Mouse (Mus musculus) megakaryocyte progenitor cell, adult 5-6 weeks (primary cell): ENCODE results near the gene Arnt2. TPM values are rescaled to one million over a fixed set of nuclear protein-coding genes. Genes with fewer than 3 reads are reported as not detected.

Experiments
- ATAC-seq: replicated peaks from 2 replicates; pipeline ENCODE4 v1.8.0; 2016; ENCODE audit warnings: mild to moderate bottlenecking, moderate TSS enrichment, inconsistent platforms; ENCODE audit not compliant: poor library complexity
- total RNA-seq, 2 experiments: library from RNA; stranded (forward) in 1 of 2; stranded (reverse) in 1 of 2; fragments of 157-497, 149-512 nt in 1 of 2; fragments of 200-1000 nt in 1 of 2; gene quantifications; 2 replicates each; pipeline versions ENCODE4 v1.2.3 to v1.2.4; 2015 to 2017

Arnt2 gene
- total RNA-seq (2015) (not detected in 2 replicates), total RNA-seq (2017) (not detected in 2 replicates)

DNA sequence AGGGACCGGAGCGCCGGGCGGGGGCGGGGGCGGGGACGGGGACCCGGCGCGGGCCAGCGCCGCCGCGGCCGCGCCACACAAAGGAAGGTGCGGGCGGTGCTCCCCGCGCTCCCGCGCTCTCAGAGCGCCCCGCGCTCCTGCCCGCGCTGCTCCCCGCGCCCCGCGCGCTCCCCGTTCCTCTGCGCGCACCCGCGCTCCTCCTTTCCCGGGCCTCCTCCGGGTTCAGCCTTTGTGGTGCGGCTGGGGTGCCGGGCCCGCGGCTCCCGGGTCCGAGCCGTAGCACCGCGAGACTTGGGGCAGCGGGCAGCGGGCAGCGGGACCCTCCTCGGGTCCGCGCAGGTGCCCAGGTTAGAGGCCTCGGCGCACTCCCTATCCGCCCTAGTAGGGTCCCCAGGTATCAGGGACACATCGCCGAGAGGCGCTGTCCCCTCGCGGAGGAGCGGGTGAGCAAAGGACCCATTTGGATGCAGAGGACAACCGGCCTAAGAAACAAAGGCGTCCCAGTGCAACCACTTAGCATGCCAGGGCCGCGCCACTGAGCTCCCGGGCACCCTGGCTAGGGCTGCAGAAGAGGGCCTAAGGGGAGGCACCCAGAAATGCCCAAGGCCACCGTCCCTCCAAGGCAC is at the start of gene Arnt2:
Gene Arnt2, minus strand, starts transcription at position 281 of the 626 bp plus-strand sequence.
- no peak for ATAC-seq

DNA sequence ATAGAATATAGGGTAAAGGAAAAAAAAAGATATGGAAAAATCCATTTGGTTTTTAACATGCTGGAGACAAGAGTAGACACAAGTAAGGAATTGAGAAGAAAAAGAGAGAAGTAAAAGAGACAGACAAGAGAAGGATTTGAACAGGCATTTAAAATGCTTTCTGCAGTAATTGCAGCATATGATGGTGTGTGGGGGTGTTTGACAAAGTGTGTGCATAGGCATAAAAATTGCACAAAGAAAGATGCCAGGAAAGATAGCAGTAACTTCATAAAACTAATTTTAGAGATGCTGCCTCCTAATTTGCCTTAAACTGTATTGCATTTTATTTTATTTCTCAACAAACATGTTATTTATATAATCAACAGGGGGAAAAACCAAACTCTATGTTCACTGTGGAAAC is 41.7 kb upstream of the Arnt2 start:
- no peak for ATAC-seq

DNA sequence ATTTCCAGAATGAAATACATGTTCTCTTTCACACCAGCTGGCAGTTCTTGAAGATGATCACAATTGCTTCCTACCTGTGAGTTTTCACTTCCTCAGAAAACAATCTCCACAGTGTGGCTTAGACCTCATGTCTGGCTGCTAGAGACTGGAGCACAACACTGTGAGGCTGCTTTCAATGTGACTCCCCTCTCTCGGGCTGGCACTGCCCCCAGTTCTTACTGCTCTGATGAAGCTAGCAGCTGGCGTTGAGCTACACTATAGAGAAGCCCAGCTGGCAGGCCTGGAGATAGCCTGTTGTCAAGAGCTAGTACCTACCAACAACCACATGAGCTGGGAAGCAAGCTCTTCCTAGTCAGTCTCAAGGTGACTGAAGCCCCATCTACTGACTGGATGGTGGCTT is 39.1 kb upstream of the Arnt2 start:
- ATAC-seq: no peak

DNA sequence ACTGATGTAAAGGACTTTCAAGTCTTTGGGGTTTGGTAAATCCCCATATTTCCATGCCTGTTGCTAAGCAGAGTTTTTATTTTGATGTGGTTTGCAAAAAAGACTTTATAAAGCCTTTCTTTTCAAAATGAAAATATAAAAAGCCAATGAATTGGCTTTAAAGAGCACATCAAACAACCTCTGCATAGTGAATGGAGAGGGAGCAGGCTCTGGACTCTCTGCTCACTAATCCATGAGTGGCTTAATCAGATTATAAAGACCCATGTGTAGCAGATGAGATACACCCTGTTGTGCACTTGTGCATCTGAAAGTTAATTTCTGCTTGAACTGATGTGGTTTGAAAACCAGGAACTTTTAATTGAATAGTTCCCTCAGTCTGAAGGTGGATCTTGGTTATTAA is 38.5 kb upstream of the Arnt2 start:
- no peak for ATAC-seq

DNA sequence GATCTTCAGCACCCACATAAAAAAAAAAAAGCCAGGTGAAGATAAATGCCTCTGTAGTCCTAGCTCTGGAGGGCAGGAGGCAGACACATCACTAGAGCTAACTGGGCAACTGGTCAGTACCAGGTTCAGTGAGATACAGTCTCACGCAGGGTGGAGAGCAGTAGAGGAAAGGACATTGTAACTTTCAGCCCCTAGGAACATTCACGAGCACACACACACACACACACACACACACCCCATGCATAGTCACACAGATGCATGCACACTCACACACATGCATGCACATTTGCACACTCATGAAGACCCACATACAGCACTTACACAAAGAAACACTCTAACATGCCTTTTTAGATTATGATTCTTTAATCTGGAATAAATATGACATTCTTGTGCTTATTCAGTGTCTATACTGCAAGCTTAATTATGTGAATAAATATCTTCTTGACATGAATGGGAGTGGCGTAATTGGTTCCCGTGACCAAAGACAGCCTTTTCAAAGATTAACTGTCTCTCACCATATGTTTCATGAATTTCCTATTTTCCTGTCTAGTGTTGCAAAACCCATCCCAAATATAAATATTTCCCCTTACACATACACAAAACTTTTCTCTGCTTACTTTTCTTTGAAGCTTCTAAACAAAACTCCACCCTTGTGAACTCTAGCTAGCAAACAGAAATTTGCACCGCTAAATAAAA is 37.9 kb upstream of the Arnt2 start:
- no peak for ATAC-seq

DNA sequence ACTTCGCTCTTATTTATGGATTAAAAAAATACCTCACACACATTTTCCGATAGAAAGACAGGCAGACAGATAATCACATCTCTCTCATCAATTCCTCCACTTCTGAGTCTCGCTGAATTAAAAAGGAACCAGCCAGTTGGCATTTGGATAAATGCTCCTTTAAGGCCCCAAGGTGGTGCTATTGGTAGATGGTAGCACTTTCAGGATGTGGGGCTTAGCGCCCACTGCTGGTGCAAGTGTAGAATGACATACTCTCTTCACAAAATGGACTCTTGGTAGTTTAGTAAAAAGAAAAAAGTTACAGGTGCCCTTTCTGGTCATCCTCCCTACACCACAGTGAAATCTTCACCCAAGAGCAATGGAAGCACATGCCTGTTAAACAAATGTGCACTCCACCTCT is 37.1 kb upstream of the Arnt2 start:
- ATAC-seq: peak; percentile 99

DNA sequence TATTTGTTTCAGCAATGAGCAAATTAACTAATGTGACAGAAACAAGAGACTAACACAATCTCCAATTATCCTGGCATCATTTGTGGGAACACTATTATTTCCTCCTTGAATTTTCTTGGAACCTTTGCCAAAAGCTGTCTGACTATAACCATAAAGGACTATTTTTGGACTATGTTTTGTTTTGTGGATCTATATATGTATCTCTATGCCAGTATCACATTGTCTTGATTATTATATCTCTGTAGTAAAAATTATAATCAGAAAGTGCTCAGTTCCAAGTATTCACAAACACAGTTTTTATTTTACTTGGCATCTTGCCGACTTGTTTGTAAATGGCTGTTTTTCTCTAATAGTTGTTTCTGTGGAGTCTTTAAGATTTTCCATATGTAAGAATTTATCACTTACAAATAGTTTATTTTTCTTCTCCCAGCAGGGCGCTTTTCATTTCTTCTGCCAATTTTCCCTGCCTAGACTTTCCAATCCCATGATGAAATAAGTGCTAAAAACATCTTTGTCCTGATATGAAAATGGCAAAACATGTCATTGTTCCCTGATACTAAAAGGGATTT is 32.5 kb upstream of the Arnt2 start:
- no peak for ATAC-seq

DNA sequence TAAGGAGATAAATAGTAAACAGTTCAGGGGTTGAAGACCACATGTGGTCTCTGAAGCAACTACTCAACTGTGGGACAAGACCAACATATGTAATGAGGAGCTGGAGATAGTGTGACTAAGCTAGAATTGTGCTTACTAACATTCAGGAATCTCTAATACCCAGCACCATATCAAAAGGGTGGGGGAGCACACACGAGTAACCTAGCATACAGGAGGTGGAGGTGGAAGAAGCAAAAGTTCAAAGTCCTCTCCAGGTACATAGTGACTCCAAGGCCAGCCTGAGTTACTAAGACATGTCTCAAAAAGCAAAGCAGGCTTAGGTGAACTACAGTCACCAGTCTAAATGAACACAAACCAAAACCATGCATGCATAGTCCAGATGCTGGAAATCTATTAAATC is 29.6 kb upstream of the Arnt2 start:
- ATAC-seq: no peak

DNA sequence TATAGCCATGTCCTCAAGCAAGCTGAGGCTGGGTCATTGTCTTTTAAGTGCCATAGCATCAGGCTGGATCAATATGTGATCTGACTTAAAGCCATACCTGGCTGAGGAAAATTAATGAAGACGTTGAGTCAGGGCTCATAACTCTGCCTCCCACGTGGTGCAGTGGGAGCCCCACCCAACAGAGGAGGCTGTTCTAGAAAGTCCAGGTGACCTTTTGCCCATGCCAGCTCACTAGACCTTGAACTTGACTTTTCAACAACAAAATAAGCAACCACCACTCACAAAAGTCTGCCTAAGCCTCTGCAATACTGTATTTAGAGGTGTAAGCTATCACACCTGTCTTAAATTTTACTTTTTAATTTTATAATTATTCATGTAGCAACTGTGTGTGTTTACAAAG is 24.9 kb upstream of the Arnt2 start:
- ATAC-seq: no peak

DNA sequence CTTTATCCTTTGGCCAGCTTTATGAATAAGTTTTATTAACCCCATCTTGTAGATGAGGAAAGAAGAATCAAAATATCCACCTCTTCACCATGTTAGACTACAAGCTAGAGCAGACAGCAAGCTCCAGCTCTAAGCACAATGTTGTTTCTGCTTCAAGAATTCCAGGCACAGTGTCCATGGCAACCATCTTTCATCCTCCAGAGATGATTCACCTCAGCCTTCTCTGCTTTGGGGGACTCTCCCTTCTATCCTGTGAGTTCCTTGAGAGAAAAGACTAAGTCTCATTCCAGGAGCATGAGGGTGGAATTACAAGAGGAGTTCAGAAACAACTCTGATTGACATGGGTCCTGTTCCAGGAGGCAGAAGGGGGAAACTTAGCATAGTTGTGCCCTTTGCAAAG is 22.2 kb upstream of the Arnt2 start:
- ATAC-seq: no peak

DNA sequence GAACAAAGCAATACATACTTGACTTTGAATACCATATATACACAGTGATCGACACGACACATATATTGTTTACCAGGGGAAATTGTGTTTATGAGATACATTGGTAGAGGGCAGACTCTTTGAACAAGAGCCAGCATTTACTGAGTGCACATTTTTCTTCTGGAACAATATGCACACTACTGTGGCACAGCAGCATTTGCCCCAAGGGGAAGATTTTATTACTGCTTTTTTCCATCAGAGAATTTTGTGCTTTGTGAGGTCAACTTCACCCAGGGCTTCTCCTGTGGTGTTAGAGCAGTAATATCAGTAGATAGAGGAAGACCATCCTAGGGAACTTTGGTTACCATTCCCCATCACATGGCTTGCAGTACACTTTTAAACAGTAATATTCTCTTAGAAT is 17.2 kb upstream of the Arnt2 start:
- ATAC-seq: no peak

DNA sequence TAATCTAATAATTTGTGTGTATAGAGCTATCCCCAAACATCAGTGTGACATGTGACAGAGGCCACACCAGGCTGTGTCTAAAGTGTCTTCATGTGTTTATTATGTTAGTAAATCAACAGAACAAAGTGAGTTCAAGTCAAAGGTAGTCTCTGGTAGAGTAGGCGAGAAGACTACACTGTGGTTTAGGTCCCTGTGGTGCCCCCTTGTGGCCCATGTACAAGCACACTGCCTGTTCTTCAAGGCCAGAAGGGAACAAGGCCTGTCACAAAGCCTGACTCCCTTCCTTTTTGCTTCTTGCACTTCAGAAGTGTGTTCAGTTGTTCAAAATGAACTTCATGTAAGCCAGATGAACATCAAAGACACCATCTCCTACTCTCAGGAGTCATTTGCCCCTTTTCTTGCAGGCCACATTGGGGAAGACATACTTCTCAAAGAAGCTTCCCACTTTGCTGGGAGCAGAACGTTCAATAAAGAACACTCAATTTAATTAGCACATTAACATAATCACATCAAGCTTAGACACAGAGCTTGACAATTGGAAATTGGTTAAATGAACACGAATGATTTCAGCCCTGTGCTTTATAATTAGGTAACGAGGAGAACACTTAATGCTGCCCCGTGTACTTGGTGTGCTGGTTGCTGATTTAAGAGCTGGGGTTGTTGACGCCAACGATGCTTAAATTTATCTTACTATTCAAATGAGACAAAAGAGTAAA is 14.9 kb upstream of the Arnt2 start:
- 0 out of 2 replicates have a peak, but pooled peaks have one; percentile 39 for ATAC-seq

DNA sequence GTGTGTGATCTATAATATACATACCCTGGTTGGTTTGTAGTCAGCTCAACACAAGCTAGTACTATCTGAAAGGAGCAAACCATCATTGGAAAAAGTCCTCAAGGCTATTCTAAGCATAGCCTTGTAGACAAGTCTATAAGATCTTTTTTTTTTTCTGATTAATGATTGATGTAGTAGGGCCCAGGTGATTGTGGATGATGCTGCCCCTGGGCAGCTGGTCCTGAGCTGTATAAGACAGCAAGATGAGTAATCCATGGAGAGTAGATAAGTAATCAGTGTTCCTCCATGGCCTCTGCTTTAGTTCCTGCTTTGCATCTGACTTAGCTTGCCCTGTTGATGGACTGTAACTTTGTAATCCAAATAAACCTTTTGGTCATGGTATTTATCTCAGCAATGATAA is 11.8 kb upstream of the Arnt2 start:
- ATAC-seq: no peak

DNA sequence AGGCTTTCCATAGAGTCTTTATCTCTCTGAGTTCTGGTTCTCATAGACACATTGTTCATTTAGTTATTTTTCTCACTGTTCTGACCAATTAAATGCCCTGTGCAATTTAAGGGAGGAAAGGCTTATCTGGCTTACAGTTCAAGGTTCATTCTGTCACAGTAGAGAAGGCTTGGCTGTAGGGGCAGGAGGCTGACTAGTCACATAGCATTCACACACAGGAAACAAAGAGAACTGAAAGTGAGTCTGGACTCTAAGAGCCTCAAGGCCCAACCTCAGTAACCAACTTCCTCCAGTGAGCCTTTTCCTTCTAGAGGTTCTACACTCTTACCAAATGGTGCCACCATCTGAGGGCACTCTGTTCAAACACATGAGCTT is 11.3 kb upstream of the Arnt2 start:
- ATAC-seq: no peak

DNA sequence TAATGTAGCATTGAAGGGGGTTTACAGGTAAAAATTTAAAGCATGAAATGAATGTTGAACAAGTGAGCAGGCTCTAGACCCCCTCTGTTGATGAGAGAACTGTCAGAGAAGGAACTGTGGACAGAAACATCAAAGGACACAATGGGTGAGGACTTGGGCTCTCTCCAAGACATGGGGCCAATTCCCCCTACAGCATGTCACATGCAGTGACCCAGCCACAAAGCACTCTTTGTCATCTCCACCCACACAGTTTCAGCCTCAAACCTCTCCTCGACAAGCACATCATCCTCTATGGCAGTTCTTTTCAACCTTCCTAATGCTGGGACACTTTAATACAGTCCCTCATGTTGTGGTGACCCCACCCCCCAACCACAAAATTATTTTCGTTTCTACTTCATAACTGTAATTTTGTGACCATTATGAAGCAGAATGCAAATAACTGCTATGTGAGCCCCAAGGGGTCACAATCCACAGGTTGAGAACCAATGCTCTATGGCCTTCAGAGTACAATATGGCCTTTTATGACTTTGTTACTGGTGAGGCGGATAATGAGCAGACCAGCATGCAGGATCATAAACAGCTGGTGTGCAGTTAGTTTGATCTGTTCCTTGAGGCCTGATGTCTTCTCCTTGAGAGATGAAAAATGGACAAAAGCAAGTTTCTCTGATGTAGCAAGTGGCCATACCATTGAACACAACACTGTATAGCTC is 10.8 kb upstream of the Arnt2 start:
- no peak for ATAC-seq

DNA sequence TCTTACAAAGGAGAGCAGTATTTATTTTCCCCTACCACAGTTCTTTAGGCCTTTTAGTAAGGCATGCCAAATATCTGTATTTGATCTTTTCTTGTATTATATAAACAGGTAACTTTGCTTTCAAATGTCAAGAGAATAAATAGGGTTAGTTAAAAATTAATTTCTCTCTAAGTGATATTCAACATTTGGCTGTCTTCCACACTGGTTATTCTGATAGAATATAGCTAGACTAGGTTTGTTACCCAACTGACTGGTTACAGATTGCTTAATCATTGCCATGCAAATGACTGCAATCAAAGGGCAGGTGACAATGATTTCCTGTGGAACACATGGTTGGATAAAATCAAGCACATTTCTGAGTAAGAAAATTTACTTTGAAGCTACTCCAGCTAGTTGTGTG is 7.5 kb upstream of the Arnt2 start:
- no peak for ATAC-seq

DNA sequence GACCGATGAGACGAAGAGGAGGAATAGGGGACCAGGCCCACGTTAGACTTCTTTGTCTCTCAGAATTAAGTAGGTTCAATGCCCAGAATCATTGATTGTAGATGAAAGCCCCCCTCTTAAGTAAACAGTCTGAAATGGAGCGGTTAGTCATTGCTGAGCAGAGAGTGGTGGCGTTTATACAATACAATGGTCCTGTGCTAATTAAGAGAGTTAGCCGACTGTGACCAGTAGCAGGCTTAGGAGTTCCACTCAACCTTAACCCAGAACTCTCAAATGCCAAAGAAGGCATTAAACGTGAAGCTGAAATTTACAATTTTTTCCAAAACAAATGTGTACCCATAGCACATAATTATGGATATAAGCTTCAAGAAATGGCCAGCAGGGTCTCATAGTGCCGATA is 2.6 kb upstream of the Arnt2 start:
- no peak for ATAC-seq

DNA sequence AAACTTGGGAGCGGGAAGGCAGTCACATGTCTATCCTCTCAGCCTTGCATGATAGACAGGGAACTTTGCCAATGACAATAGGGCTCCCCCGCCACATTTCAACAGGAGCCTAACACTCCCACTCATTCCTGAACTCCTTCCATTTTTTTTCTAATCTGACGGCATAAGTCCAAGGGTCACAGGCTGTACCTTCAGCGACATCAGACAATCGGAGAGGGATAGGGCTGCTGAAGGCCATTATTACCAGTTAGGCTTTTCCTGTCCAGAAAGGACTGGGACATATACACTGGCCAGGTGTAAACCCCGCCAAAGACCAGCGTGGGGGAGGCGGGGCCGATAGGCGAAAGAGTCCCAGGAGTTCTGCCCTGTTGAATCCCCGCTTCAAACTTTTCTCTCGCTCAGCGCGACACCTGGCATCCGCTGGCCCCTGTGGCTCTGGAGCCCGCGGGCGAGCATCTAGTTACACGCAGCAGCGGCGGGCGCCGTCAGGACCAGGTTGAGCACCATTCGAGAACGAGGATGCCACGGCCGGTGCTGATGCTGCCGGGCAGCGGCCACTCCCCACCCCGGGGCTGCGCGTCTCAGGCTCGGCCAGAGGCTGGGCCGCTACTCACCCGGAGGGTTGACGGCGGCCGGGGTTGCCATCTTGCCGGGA is 608 bp downstream of the Arnt2 start:
- ATAC-seq: no peak

DNA sequence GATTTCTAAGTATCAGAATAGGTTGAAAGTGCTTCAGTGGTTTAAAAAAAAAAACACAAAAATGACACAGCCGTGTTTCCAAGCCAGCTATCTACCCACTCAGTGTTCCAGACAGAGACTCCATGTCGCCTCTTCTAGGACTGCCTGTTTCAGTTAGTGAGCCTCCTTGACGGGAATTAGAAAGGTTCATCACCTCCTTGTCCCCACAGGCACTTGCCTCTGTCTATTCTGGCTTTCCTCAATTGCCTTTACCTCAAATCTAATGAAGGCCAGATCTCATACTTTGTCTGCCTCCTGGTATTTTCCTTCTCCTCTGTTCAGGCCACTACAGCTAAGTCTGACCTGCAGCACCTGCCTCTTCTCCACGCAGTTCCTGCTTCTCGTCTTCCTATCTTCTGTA is 1.7 kb downstream of the Arnt2 start:
- no peak for ATAC-seq

DNA sequence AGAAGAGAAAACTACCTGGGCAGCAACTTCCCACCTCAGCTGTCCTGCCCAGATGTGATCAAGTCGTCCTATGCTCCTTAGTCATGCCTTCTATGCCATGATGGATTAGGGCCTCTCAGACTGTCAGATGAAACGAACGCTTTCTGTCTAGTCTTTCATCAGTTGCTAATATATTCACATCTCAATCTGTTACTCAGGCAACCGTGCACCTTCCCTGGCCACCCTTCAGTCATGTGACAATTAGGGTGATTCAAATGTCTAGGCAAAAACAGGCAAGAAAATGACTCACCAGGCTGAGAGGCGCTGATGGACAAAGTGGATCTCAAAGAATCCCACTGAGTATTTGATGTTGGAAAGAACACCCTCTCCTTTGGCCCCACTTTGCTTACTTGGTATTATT is 6.6 kb downstream of the Arnt2 start:
- ATAC-seq: no peak
